9 mouse cellular contexts compared by ENCODE assay signal in genomic region chr7:4623544-4624189, GRCm38 (mm10). TPM values are rescaled to one million over a fixed set of nuclear protein-coding genes. Genes with fewer than 3 reads are reported as not detected.
DNase-seq lines count a peak whose midpoint lies in the region; ATAC-seq and TF ChIP-seq lines count a peak whose summit lies in the region.
"Had no signal": no experiment of that assay in that cellular context is flagged by ENCODE, and none has a peak within 500 bp of the region (broad histone marks: within the 10 kb centered on the region; RNA-seq: fewer than 3 reads in every experiment).

No protein-coding gene starts in this region.

- no peak for TF ChIP-seq EP300 in MEL (IDR thresholded peaks at IDR 0.05; ENCODE audit: low read depth in 1 of 2, low read length in 2 of 2)

- peak; percentile 38 to 81 (median 76) for TF ChIP-seq CTCF in MEL (IDR thresholded peaks at IDR 0.05 in 2 of 3, conservative IDR thresholded peaks at IDR 0.05 in 1 of 3; ENCODE audit: control insufficient read depth in 1 of 3, insufficient read depth in 1 of 3, low read depth in 2 of 3, low read length in 3 of 3, poor library complexity in 1 of 3, severe bottlenecking in 1 of 3)
- peak; percentile 53; the same call in 1 of the 2 replicates for TF ChIP-seq CTCF in liver, adult 2 months (IDR thresholded peaks at IDR 0.05; ENCODE audit: low read depth, low read length)

- WGBS in kidney, embryonic 16.5 days = 36% methylated on average over 4 of the region's 4 CpGs
- WGBS in hindbrain, embryonic 13.5 days = 37% methylated on average over 4 of the region's 4 CpGs
- 21% methylated on average over 4 of the region's 4 CpGs for WGBS in liver, adult 2 months
- WGBS in neural tube, embryonic 12.5 days = 35% methylated on average over 4 of the region's 4 CpGs

- H3K9me3 ChIP-seq in kidney, embryonic 16.5 days (ENCODE audit: low read length) = no peaks in the 10 kb centered on the region
- H3K9me3 ChIP-seq in MEL (replicated peaks; ENCODE audit: insufficient read depth, low read length) = no peaks in the 10 kb centered on the region
- H3K9me3 ChIP-seq in hindbrain, embryonic 13.5 days = no peaks in the 10 kb centered on the region
- H3K9me3 ChIP-seq in neural tube, embryonic 12.5 days = no peaks in the 10 kb centered on the region
- H3K9me3 ChIP-seq: embryonic facial prominence, embryonic 15.5 days had no signal

- peaks cover 4% of the 10 kb centered on the region for H3K36me3 ChIP-seq in kidney, embryonic 16.5 days (ENCODE audit: insufficient read depth, low read length)
- H3K36me3 ChIP-seq in MEL (ENCODE audit: control insufficient read depth in 1 of 2, insufficient read depth in 2 of 2, low read length in 2 of 2) = peaks cover 0 to 3% of the 10 kb centered on the region in 2 experiments; a peak in 2 of 4 replicates
- H3K36me3 ChIP-seq in hindbrain, embryonic 13.5 days = peaks cover 8% of the 10 kb centered on the region
- no peaks in the 10 kb centered on the region for H3K36me3 ChIP-seq in liver, adult 2 months (ENCODE audit: control insufficient read depth, insufficient read depth, low read length)
- H3K36me3 ChIP-seq in neural tube, embryonic 12.5 days = peaks cover 8% of the 10 kb centered on the region

- DNase-seq in kidney, adult 11 months = peak; percentile 40
- DNase-seq in MEL (ENCODE audit: low read depth, low spot score) = peak; percentile 74
- DNase-seq in cerebellum, postnatal 36 days = peak; percentile 63 to 64
- peak; percentile 58 for DNase-seq in liver, adult 2 months (ENCODE audit: extremely low read depth, low read depth, low spot score)
- DNase-seq in thymus, postnatal 4 days = peak; percentile 88

- H3K27ac ChIP-seq in kidney, embryonic 16.5 days (ENCODE audit: low read length) = no peak overlapping the region
- H3K27ac ChIP-seq in MEL (ENCODE audit: control insufficient read depth, low read depth, low read length) = no peak overlapping the region
- H3K27ac ChIP-seq in hindbrain, embryonic 13.5 days = no peak overlapping the region
- H3K27ac ChIP-seq in liver, adult 2 months (replicated peaks; ENCODE audit: insufficient read depth, low read depth, low read length) = no peak overlapping the region
- H3K27ac ChIP-seq in neural tube, embryonic 12.5 days = no peak overlapping the region
- H3K27ac ChIP-seq: embryonic facial prominence, embryonic 15.5 days had no signal

- no peaks in the 10 kb centered on the region for H3K4me1 ChIP-seq in kidney, embryonic 16.5 days (ENCODE audit: insufficient read depth, low read length)
- peaks cover 0 to 9% of the 10 kb centered on the region in 2 experiments; a peak in 2 of 4 replicates for H3K4me1 ChIP-seq in MEL (ENCODE audit: control insufficient read depth in 1 of 2, insufficient read depth in 2 of 2, low read length in 2 of 2)
- no peaks in the 10 kb centered on the region for H3K4me1 ChIP-seq in hindbrain, embryonic 13.5 days (replicated peaks)
- peaks cover 6% of the 10 kb centered on the region for H3K4me1 ChIP-seq in liver, adult 2 months (ENCODE audit: control insufficient read depth, insufficient read depth, low read length)
- no peaks in the 10 kb centered on the region for H3K4me1 ChIP-seq in neural tube, embryonic 12.5 days
- H3K4me1 ChIP-seq: embryonic facial prominence, embryonic 15.5 days had no signal

- H3K4me2 ChIP-seq in kidney, embryonic 16.5 days (replicated peaks; ENCODE audit: low read depth, low read length) = no peak overlapping the region
- H3K4me2 ChIP-seq in hindbrain, embryonic 13.5 days = no peak overlapping the region
- no peak overlapping the region for H3K4me2 ChIP-seq in neural tube, embryonic 12.5 days (replicated peaks)
- H3K4me2 ChIP-seq: embryonic facial prominence, embryonic 15.5 days had no signal

- no peak overlapping the region for H3K9ac ChIP-seq in kidney, embryonic 16.5 days (replicated peaks; ENCODE audit: low read length)
- H3K9ac ChIP-seq in MEL (ENCODE audit: control insufficient read depth, low read depth, low read length, poor library complexity, severe bottlenecking) = no peak overlapping the region
- H3K9ac ChIP-seq in hindbrain, embryonic 13.5 days = no peak overlapping the region
- no peak overlapping the region for H3K9ac ChIP-seq in liver, adult 2 months (ENCODE audit: low read depth, low read length)
- H3K9ac ChIP-seq in neural tube, embryonic 12.5 days = no peak overlapping the region
- H3K9ac ChIP-seq: embryonic facial prominence, embryonic 15.5 days had no signal

- H3K27me3 ChIP-seq in kidney, embryonic 16.5 days (ENCODE audit: insufficient read depth, low read length) = no peaks in the 10 kb centered on the region
- H3K27me3 ChIP-seq in MEL (ENCODE audit: control insufficient read depth in 1 of 2, insufficient read depth in 2 of 2, low read length in 2 of 2) = no peaks in the 10 kb centered on the region
- no peaks in the 10 kb centered on the region for H3K27me3 ChIP-seq in hindbrain, embryonic 13.5 days
- no peaks in the 10 kb centered on the region for H3K27me3 ChIP-seq in liver, adult 2 months (ENCODE audit: control insufficient read depth, insufficient read depth, low read length)
- no peaks in the 10 kb centered on the region for H3K27me3 ChIP-seq in neural tube, embryonic 12.5 days (replicated peaks)
- H3K27me3 ChIP-seq: embryonic facial prominence, embryonic 15.5 days had no signal

- no peak for ATAC-seq in kidney, embryonic 16.5 days (ENCODE audit: low FRiP score, low TSS enrichment)
- ATAC-seq in hindbrain, embryonic 13.5 days (ENCODE audit: low FRiP score) = peak; percentile 52; the same call in 1 of the 2 replicates
- ATAC-seq in neural tube, embryonic 12.5 days (ENCODE audit: low FRiP score, low read depth) = peak; percentile 77; the same call in 1 of the 2 replicates

- no peak overlapping the region for H3K4me3 ChIP-seq in kidney, embryonic 16.5 days (ENCODE audit: low read length)
- no peak overlapping the region for H3K4me3 ChIP-seq in MEL (ENCODE audit: control insufficient read depth in 1 of 2, insufficient read depth in 1 of 2, low read depth in 2 of 2, low read length in 2 of 2)
- H3K4me3 ChIP-seq in hindbrain, embryonic 13.5 days = no peak overlapping the region
- H3K4me3 ChIP-seq in liver, adult 2 months (ENCODE audit: insufficient read depth, low read depth, low read length) = no peak overlapping the region
- no peak overlapping the region for H3K4me3 ChIP-seq in neural tube, embryonic 12.5 days
- H3K4me3 ChIP-seq: embryonic facial prominence, embryonic 15.5 days had no signal

- H3K79me2 ChIP-seq in MEL (ENCODE audit: control insufficient read depth, insufficient read depth, low read length, poor library complexity) = no peaks in the 10 kb centered on the region
- H3K79me2 ChIP-seq in liver, adult 2 months (ENCODE audit: control insufficient read depth, insufficient read depth, low read length) = no peaks in the 10 kb centered on the region

- TF ChIP-seq POLR2A in MEL (IDR thresholded peaks at IDR 0.05; ENCODE audit: control insufficient read depth in 1 of 2, insufficient read depth in 1 of 2, low read depth in 1 of 2, low read length in 2 of 2, poor library complexity in 1 of 2) = no peak
- TF ChIP-seq POLR2A in liver, adult 2 months (IDR thresholded peaks at IDR 0.05; ENCODE audit: extremely low read depth, insufficient read depth, low read length) = no peak

- peak; percentile 77 for TF ChIP-seq RAD21 in MEL (IDR thresholded peaks at IDR 0.05; ENCODE audit: low read depth, low read length)

TF ChIP-seq in MEL, 35 proteins besides CTCF, POLR2A, EP300 and RAD21:
- TF ChIP-seq POLR2AphosphoS5 (IDR thresholded peaks at IDR 0.05; ENCODE audit: borderline replicate concordance, low read depth, low read length) (no peak), HCFC1 (IDR thresholded peaks at IDR 0.05; ENCODE audit: low read depth, low read length) (no peak), SMC3 (IDR thresholded peaks at IDR 0.05; ENCODE audit: low read depth, low read length) (peak; percentile 82), ELF1 (IDR thresholded peaks at IDR 0.05; ENCODE audit: low read depth, low read length) (0 out of 2 replicates have a peak, but pooled peaks have one; percentile 9), ZC3H11A (IDR thresholded peaks at IDR 0.05; ENCODE audit: low read depth, low read length) (peak; percentile 78), KAT2A (conservative IDR thresholded peaks at IDR 0.05; ENCODE audit: low read depth, low read length) (no peak), TCF12 (IDR thresholded peaks at IDR 0.05; ENCODE audit: low read depth, low read length) (peak; percentile 13; the same call in 1 of the 2 replicates), MAZ (IDR thresholded peaks at IDR 0.05; ENCODE audit: low read depth, low read length) (0 out of 2 replicates have a peak, but pooled peaks have one; percentile 56)

RNA-seq across cellular contexts. Expression of gene Tmem86b, which starts 7.6 kb away (rescaled TPM):
- polyA plus RNA-seq in kidney, embryonic 16.5 days (2015; fragmentation: Nextera tagmentation; extraction: Ambion mirVana) = 1.2 and 1.3 TPM in 2 replicates
- total RNA-seq in MEL (2012; rRNA removed) = 9.4 and 10.2 TPM in 2 replicates
- polyA plus RNA-seq in MEL (2012; ENCODE audit: insufficient read depth in 1 of 2, insufficient read length in 2 of 2, low read depth in 1 of 2, low replicate concordance in 2 of 2, missing spikeins in 1 of 2) = 10 to 100 TPM in 1 of 2 experiments, not detected in 1; 31.6 TPM
- 3.5 and 3.8 TPM in 2 replicates for polyA plus RNA-seq in hindbrain, embryonic 13.5 days (2015; fragmentation: Nextera tagmentation; extraction: Ambion mirVana)
- total RNA-seq in liver, adult 2 months (2014; rRNA removed) = 39.5 and 55.7 TPM in 2 replicates
- polyA plus RNA-seq in liver, adult 2 months (2012; rRNA removed) = 404 and 475 TPM in 2 replicates
- 3.5 and 4.0 TPM in 2 replicates for polyA plus RNA-seq in neural tube, embryonic 12.5 days (2016; fragmentation: Nextera tagmentation; extraction: Ambion mirVana)

RNA-seq across cellular contexts. Expression of gene Ptprh, which starts 19.8 kb away (rescaled TPM):
- not detected in 2 replicates for polyA plus RNA-seq in kidney, embryonic 16.5 days (2015; fragmentation: Nextera tagmentation; extraction: Ambion mirVana)
- total RNA-seq in MEL (2012; rRNA removed) = not detected in 2 replicates
- polyA plus RNA-seq in MEL (2012; ENCODE audit: insufficient read depth in 1 of 2, insufficient read length in 2 of 2, low read depth in 1 of 2, low replicate concordance in 2 of 2, missing spikeins in 1 of 2) = not detected
- polyA plus RNA-seq in hindbrain, embryonic 13.5 days (2015; fragmentation: Nextera tagmentation; extraction: Ambion mirVana) = 0.71 and 0.97 TPM in 2 replicates
- total RNA-seq in liver, adult 2 months (2014; rRNA removed) = 0.18 TPM in 1 of 2 replicates, not detected in the other
- not detected in 2 replicates for polyA plus RNA-seq in liver, adult 2 months (2012; rRNA removed)
- polyA plus RNA-seq in neural tube, embryonic 12.5 days (2016; fragmentation: Nextera tagmentation; extraction: Ambion mirVana) = not detected in 2 replicates
- polyA plus RNA-seq: embryonic facial prominence, embryonic 15.5 days had no signal

RNA-seq across cellular contexts. Expression of gene Ppp6r1, which starts 35.2 kb away (rescaled TPM):
- polyA plus RNA-seq in kidney, embryonic 16.5 days (2015; fragmentation: Nextera tagmentation; extraction: Ambion mirVana) = 3.2 and 5.2 TPM in 2 replicates
- total RNA-seq in MEL (2012; rRNA removed) = 89.5 and 93.1 TPM in 2 replicates
- 100 to 1,000 TPM in 1 of 2 experiments, not detected in 1; 167 TPM for polyA plus RNA-seq in MEL (2012; ENCODE audit: insufficient read depth in 1 of 2, insufficient read length in 2 of 2, low read depth in 1 of 2, low replicate concordance in 2 of 2, missing spikeins in 1 of 2)
- 9.7 and 12.4 TPM in 2 replicates for polyA plus RNA-seq in hindbrain, embryonic 13.5 days (2015; fragmentation: Nextera tagmentation; extraction: Ambion mirVana)
- total RNA-seq in liver, adult 2 months (2014; rRNA removed) = 47.6 and 54.2 TPM in 2 replicates
- polyA plus RNA-seq in liver, adult 2 months (2012; rRNA removed) = 77.5 and 79.2 TPM in 2 replicates
- 11.1 and 13.9 TPM in 2 replicates for polyA plus RNA-seq in neural tube, embryonic 12.5 days (2016; fragmentation: Nextera tagmentation; extraction: Ambion mirVana)

Comparison
In these comparisons a context has a peak if more than half of its experiments do, and no peak if none do; other contexts are left out.
1. RNA of gene Tmem86b, which starts 7.6 kb away (polyA plus RNA-seq): 404 to 475 TPM in liver, adult 2 months; 31.6 TPM in MEL, 3.5 to 4.0 TPM in neural tube, embryonic 12.5 days, 3.5 to 3.8 TPM in hindbrain, embryonic 13.5 days and 1.2 to 1.3 TPM in kidney, embryonic 16.5 days; every median in the first group is over 10 times any median in the second.
2. Peak in every context shown above with its lines, with median percentiles within 50 percentile points of each other: DNase-seq.